Mouse (Mus musculus) 3134 (cell line): Measurements from ENCODE around the gene Cdk11b.

Experiments
- DNase-seq: peaks from one replicate; pipeline ENCODE4 v3.0.0-alpha.2; 2011; ENCODE audit warnings: low spot score; ENCODE audit not compliant: insufficient read length; ENCODE audit errors: extremely low read depth

The Cdk11b gene

DNA sequence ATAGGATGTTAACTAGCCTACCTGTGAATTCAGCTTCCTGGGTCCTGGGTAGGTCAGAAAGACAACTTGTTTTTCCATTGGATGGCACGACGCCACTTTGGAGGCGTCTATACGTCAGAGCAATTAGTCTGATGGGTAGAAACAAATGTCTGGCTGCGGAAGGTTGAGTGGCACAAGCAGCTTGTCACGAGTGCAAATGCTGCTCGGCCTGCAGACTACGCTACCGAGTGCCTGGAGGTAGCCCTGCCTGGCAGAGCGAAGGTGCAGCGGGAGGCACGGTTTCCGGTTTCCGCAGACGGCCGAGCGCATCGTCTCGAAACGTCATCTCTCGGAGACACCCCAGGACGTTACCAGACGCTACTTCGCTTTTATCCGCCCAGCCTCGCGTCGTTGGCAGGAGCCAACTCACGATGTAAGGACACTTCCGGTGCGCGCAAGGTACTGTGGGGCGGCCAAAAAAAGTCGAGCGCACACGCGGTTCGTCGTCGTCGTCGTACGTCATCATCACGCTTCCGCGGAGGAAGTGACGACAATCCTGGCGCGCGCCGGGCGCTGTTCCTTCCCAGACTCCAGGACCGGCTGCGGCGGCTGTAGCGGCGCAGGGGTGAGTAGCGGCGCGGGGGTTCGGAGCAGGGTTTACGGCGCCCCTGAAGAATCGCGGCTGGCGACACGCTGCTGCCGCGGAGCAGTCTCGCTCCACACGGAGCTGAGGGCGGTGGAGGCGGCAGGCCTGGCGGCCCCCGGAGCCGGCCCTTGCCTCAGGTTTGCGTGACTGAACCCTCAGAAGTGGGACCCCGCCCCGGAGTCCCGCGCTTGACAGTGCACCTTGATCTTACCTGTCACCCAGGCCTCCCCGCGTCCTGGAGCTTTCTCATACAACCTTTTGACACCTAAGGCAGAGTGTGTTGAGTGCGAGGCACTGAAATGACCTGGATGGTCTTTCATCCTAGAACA, at the start of gene Cdk11b:
Cdk11b (plus strand) TSS at position 517 of the 954 bp plus-strand sequence.
- DNase-seq = peak; percentile 95

GRCm38 (mm10) chr4:155574931-155575330, 49.7 kb upstream of the Cdk11b start:
- DNase-seq = no peak

DNA sequence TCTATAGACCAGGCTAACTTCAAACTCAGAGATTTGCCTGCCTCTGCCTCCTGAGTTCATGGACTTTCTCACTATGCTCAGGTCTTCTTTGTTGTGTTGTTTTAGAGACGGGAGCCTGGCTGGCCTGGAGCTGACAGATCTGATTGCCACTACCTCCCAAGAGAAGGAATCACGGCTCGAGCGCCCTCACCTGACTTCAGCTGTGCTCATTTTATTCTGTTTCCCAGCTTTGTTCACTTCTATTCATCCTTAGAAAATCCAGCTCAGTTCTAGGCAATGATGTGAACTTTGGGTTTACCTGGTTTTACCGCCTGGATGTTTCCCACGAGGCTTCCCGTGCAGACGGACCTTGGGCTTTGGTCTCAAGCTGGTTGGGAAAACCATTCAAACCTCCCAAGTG, 49.1 kb upstream of the Cdk11b start:
- DNase-seq = no peak

DNA sequence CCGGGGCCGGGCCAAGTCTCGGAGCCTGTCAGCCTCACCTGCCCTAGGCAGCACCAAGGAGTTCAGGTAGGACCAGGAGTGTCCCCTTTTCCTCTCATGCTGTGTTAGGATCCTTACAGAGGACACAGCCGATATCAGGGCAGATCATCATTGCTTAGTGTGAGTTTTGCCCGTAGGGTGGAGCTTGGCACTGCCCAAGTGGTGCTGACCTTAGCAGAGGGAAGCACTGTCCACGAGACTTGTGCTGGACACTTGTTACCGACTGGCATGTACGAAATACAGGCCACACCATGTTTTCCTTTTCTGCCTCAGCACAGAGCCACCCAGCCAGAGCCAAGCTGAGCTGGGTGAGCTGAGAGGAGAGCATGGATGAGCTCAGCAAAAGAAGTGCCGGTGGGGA, 47.5 kb upstream of the Cdk11b start:
- no peak for DNase-seq

GRCm38 (mm10) chr4:155577741-155578140, 46.9 kb upstream of the Cdk11b start:
- no peak for DNase-seq

GRCm38 (mm10) chr4:155578336-155579125, 46.1 kb upstream of the Cdk11b start:
- DNase-seq = no peak

GRCm38 (mm10) chr4:155580420-155580819, 44.2 kb upstream of the Cdk11b start:
- no peak for DNase-seq

DNA sequence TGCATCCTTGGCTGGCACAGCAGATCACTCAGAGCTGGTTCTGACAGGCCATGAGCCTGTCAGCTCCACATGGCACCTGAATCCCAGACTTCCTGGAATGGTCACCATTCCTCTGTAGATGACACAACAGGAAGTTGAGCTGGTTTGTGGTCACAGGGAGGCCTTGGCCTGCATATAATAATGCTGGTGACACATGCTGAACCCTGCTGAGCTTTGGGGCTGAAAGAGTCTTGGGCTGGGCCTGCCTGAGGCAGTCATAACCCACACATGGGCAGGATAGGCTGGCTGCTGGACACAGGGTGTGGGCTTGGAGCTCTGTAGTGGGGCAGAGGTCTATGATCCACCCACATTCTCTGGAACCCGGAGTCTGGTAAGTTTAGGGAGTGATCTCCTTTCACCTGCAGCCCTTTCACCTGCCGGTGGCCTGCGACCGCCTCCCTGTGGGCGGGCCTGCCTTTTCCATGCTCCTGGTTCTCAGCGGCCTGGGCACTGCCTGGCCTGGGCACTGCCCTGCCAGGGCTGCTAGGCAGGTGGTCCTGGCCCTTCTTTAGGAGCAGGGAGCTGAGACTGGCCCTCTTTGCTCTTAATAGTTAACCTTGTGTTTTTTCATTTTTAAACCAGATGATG, 42.3 kb upstream of the Cdk11b start:
- DNase-seq = peak; percentile 66

GRCm38 (mm10) chr4:155589356-155589755, 35.3 kb upstream of the Cdk11b start:
- DNase-seq = no peak

DNA sequence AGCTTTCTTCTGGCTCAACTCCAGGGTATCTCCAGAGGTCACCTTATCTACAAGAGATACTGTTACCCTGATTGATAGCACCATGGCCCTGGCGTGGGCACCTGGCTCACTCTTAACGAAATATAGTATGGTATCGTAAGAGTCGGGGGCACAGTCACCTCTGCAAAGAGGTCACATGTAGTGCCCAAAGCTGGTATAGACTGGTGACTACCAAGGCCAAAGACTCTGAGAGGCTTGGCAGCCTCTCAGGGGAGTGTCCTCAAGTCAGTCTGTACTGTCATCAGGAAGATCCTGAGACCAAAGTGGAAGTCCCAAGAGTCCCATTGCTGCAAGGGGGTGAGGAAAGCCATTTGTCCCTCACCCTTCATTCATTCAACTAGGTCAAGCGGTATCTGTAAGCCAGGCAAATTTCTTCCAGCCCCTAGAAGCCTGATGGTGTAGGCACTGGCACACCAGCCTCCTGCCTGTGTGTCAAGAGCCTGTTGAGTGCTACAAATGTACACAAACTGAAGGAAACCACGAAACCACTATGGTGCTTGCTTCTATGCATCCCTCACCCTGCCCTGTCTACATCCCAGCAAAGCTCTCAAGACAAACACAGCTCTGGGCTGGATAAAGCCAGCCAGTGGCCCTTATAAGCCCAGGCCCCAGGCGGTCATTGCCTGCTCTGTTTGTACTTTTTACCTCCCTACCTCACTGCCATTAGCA, 33.5 kb upstream of the Cdk11b start:
- DNase-seq = no peak

DNA sequence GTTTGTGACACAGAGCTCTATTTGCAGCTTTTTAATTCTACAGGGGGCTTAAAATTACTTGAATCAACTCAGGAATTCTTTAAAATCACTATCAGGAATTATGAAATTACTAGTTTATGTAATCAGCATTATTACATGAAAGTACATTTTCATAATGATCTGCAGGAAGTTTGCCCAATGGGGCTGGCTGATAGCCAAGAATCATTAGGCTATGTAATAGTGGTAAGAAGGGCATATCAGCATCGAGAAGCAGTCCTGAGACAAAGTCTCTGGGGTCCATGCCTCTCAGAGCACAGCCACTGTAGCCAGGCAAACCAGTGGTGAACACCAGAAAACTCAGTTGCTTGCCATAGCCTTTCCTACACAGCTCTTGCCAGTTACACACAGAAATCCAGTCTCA, 30.9 kb upstream of the Cdk11b start:
- DNase-seq = no peak

- no peak for DNase-seq
Measured at GRCm38 (mm10) chr4:155595777-155596176, 28.9 kb upstream of the Cdk11b start.

GRCm38 (mm10) chr4:155596606-155597005, 28.0 kb upstream of the Cdk11b start:
- no peak for DNase-seq

GRCm38 (mm10) chr4:155598536-155598935, 26.1 kb upstream of the Cdk11b start:
- DNase-seq = no peak

GRCm38 (mm10) chr4:155599901-155600825, 24.5 kb upstream of the Cdk11b start:
- no peak for DNase-seq

- DNase-seq = peak; percentile 90
Measured at GRCm38 (mm10) chr4:155601091-155601996, 23.3 kb upstream of the Cdk11b start, which contains the start of gene Slc35e2. Slc35e2 (plus strand) TSS chr4:155601416.

DNA sequence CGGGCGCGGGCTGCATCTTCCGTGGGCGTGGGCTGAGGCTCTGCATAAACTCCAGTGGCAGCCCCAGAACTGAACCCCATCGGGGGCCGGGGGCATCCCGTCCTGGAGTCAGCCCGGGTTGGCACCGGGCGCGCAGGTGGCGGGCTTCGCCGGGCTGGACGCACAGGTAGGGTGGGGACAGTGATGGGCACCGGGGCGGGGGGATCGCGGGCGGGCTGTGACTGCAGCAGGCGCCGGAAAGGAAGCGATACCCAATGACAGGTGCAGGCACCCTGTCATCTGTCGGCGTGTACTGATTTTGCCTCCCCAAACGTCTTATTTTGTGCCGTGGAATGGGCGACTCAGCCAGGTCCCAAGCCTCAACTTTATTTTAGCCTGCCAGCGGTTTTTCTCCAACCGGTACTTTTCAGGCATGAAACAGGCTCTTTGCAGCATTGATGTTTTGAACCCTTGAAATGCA, 22.6 kb upstream of the Cdk11b start:
- DNase-seq = no peak

DNA sequence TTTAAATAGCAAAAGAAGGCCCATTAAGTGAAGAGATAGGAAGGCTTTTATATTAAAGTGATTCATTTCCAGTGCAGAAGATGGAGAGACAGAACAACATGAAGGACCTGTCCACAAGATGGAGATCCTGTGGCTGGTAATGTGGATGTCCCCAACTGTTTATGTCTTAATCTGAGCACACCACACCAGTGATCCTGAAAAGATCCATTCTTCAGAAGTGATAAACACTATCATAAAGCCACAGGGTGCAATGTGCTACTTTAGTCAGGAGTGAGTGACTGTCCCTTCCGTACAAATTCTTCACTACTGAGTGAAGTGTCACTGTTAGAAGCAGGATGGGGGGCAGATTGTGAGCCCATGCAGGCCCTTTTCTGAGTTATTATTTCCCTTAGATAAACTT, 21.9 kb upstream of the Cdk11b start:
- no peak for DNase-seq
